Mouse (Mus musculus): ENCODE results near the gene Vwa8.

Gene Vwa8

GRCm38 (mm10) chr14:79144278-79145224 lies 295.7 kb downstream of the Vwa8 start:
- no peak for DNase-seq (ENCODE audit: low read depth)

- no peak for DNase-seq (ENCODE audit: low read depth)
Observed at GRCm38 (mm10) chr14:79151711-79152110, 302.9 kb downstream of the Vwa8 start.

DNA sequence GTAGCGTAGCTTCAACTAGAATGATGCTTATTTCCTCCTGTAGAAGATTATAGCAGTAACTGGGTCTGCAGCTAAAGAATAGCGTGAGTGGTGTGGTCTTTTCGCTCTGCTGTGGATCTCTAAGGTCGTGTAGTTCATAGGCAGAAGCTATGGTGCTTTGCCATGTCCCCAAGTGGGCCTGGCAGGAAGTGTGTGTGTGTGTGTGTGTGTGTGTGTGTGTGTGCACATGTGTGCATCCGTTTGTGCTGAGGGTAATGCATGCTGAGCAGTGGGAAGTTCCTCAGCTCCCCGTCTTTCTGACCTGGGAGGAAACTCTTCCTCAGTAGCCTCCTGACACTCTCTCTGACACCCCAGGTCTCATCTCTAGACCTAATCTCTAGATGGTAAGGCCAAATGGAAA lies 305.0 kb downstream of the Vwa8 start:
- peak; percentile 38 for DNase-seq (ENCODE audit: low read depth)

GRCm38 (mm10) chr14:79154961-79155360 lies 306.1 kb downstream of the Vwa8 start:
- DNase-seq (ENCODE audit: low read depth): no peak

DNA sequence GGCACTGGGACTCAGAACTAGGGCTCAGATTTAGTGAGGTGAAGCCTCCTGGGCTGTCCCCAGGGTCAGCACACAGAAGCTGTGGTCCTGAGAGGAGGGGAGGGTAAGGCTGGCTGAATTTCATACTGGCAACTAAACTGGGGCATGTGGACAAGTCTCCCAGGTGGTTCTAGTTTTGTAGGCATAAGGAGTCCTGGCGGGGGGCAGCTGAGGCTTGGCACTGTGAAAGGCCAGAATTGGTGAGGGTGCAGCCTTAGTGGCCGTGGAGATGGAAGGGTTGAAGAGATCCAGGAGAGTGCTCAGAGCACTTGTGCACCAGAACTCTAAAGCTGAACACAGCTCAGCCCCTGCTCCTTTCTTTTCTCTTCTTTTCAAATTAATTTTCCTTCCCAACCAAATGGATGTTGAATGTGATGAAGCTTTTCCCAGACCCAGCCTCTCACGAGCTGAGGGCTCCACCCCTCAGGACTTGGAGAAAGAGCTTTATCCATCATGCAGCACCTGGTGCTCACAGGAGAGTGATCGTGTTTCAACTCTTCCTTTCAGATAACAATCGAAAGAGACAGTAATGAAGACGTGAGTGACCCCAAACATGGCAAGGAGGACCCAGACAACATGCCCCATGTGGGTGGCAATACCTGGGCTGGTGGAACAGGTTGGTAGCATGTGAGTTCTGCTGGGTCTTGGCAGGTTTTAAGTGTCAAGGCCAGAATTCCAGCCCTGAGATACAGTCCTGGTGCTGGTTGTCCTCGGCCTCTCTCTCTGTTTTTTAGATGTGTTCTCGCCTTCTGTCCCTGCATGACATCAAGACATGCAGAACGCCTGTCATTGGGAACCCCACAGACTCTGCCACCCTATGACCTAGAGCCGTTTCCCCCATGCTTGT lies 307.9 kb downstream of the Vwa8 start:
- DNase-seq (ENCODE audit: low read depth): no peak

DNA sequence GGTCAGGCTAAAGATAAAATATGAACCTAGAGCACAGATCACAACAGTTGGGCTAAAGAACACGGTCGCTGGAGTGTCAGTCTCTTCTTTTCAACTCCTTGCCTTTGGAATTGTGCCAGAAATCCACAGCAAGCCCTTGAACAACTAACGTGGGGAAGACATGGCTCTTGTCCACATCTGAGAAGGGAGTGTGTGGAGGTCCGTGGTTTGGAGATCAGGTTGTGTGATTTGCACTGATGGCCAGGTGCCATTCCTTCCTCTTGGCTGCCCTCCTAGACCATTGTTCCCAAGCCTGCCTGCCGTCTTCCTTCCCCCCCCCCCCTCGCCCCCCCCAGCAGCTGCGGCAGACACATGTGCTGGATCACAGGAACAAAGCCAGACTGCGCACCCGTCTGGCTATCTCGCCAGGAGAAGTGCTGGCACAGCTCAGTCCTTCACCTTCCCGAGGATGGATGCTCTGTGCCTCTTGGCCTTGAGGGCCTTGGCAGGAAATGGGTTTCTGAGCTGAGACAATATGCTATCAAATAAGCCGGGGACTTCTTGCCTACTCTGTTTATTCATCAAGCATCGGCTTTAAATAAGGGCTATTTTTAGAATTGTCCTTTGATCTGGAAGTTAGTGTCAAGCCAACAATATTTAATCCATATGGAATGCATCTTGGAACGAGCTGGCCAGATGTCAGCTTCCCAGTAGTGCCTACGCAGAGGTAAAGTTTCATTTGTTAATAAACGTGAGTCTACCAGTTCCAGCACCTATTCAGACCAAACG lies 308.8 kb downstream of the Vwa8 start:
- DNase-seq (ENCODE audit: low read depth): no peak

- no peak for DNase-seq (ENCODE audit: low read depth)
Observed at GRCm38 (mm10) chr14:79158219-79158521, 309.3 kb downstream of the Vwa8 start.

DNA sequence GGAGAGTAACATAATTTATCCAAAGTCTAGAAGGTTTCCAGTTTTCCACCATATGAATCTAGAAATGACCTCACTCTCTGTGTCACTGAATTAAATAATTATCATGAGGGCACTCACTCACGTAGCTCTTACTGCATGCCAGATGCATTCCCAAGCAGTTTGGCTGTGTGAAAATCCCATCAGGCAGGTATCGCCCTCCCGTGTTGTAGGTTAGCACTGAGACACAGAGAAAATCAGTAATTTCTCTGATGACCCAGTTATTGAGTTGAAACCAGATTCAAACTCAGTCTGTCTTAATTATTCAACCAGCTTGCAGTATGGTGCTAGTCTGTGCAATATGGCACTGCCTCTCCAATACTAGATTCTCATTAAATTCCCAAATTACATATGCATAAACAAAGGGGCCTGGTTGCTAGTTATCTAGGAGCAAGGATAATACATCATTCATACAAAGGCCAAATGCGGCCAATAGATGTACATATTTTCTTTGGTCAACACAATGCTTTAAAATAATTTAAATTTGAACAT lies 309.9 kb downstream of the Vwa8 start:
- no peak for DNase-seq (ENCODE audit: low read depth)

DNA sequence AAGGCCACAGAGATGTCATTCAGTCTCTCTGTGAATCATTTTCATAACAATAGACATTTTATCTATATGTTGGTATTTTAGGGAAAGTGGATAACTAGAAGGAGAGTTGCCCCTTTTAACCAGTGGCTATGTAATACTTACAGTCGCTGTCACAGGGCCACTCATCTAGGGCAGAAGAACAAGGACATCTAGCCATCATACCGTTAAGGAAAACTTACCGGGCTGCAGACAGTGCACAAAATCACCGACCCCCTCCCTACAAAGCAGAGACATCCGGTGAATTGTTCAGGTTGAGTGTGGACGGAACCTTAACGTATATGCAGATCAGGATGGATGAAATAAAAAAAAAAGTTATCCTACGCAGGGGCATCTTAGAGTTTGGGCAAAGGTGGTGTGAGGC lies 310.6 kb downstream of the Vwa8 start:
- DNase-seq (ENCODE audit: low read depth): no peak

GRCm38 (mm10) chr14:79160486-79160885 lies 311.6 kb downstream of the Vwa8 start:
- no peak for DNase-seq (ENCODE audit: low read depth)

- no peak for DNase-seq (ENCODE audit: low read depth)
Observed at GRCm38 (mm10) chr14:79160966-79161365, 312.1 kb downstream of the Vwa8 start.

DNA sequence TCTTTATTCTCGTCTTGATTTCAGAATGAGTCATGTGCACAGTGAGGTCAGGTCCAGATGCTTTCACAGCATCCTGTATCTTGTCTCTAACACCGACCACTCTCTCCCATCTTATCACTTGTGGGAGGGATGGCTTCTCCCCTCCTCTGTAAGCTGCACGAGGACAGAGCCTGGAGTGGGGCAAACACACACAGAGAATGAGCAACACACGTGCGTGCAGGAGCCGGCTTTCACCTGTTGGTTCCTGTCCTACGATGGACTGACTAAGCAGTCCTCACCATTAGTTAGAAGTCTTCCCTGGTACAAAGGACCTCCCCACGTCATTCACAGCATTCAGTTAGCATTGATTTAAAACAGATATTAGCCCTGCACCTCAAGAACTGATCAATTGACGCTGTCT lies 312.9 kb downstream of the Vwa8 start:
- DNase-seq (ENCODE audit: low read depth): no peak

DNA sequence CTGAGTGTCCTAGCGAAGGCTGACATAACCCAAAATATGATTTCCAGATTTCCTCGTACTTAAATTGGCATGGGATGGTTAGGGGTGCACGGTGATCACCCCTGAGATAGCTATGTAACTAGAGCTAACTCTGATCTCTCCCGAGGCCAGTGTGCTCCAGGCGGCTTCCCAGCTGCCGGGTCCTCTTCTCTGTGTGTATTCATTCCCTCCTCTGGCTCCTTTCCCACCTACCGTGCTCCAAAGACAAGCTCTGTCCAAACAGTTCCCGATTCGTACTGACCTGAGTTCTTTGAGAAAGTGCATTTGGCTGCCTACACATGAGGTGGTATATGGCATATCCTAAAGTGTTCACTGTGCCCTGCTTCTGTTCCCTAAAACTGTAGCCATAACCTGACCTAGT lies 313.8 kb downstream of the Vwa8 start:
- no peak for DNase-seq (ENCODE audit: low read depth)

- DNase-seq (ENCODE audit: low read depth): no peak
Observed at GRCm38 (mm10) chr14:79164334-79164733, 315.5 kb downstream of the Vwa8 start.

- DNase-seq (ENCODE audit: low read depth): peak; percentile 52
Observed at GRCm38 (mm10) chr14:79164925-79165324, 316.1 kb downstream of the Vwa8 start.

DNA sequence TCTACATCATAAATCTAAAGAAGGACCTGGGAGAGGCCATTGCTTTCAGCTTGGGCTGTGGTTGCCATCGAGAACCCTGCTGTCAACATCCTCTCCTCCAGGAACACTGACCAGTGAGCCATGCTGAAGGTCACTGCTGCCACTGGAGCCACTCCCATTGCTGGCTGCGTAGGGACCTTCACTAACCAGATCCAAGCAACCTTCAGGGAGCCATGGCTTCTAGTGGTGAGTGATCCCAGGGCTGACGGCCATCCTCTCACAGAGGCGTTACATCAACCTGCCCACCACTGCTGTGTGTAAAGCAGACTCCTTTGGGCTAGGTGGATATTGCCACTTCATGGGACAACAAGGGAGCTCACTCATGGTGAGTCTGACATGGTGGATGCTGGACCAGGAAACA lies 325.7 kb downstream of the Vwa8 start:
- no peak for DNase-seq (ENCODE audit: low read depth)

GRCm38 (mm10) chr14:79177754-79178153 lies 328.9 kb downstream of the Vwa8 start:
- no peak for DNase-seq (ENCODE audit: low read depth)

DNA sequence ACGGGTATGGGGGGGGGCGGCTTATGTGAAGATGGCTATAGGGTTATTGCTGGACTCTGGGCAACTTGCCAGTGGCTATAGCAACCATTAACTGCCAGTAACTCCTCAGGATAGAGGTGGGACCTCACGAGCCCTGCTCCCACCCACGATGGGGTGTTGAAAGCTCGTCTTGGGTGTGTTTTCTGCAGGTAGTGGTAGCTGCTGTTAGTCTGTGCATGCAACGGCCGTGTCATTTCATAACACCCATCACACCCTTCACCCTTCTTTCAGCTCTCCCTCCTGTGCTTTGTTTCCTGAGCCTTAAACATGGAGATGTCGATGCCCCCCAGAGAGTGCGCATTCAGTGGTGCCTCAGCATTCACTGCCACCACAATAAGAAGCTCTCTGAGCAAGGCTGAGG lies 329.4 kb downstream of the Vwa8 start:
- no peak for DNase-seq (ENCODE audit: low read depth)

GRCm38 (mm10) chr14:79180078-79180730 lies 331.4 kb downstream of the Vwa8 start:
- DNase-seq (ENCODE audit: low read depth): peak; percentile 30

DNA sequence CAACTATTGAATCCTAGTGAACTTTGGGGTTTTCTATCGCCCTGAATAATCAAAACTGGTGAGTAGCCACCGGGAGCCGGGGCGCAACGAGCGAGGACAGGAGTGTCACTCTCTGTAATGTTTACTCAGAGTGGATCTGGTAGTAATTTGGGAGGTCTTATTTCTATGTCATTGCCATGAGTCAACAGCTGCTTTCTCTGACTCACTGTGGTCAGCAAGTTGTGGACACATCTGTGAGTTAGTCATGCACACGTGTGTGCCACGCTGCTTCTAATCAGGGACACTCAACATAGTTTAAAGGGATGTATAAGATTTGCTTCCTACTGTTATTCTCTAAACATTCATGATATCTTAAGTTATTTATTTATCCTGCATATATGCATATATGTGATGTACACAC lies 332.9 kb downstream of the Vwa8 start:
- no peak for DNase-seq (ENCODE audit: low read depth)

DNA sequence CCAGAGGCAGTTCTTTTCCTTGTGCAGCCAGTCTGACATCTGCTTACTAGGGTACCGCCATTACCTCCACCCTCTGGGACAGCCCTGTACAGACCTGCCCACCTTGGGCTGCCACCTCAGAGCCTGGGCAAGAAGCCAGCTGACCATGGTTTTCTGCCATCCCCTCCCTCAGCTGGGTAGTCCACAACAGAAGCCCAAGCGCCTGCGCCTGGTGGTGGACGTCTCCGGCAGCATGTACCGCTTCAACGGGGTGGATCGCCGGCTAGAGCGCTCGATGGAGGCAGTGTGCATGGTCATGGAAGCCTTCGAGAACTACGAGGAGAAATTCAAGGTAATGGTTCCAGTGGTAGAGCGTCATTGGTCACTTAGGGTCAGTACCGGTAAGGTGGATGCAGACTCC lies 333.9 kb downstream of the Vwa8 start:
- DNase-seq (ENCODE audit: low read depth): no peak

GRCm38 (mm10) chr14:79183261-79183660 lies 334.4 kb downstream of the Vwa8 start:
- DNase-seq (ENCODE audit: low read depth): no peak
